24 mouse cellular contexts compared by ENCODE assay signal in genomic region chr6:146670956-146671855, GRCm38 (mm10). TPM values are rescaled to one million over a fixed set of nuclear protein-coding genes. Genes with fewer than 3 reads are reported as not detected.
DNase-seq lines count a peak whose midpoint lies in the region; ATAC-seq lines count a peak whose summit lies in the region.
"Had no signal": no experiment of that assay in that cellular context is flagged by ENCODE, and none has a peak within 500 bp of the region (broad histone marks: within the 10 kb centered on the region; RNA-seq: fewer than 3 reads in every experiment).

No protein-coding gene starts in this region.

- H3K27me3 ChIP-seq in heart, embryonic 14.5 days (ENCODE audit: control insufficient read depth, insufficient read depth, low read length), result no peaks in the 10 kb centered on the region
- H3K27me3 ChIP-seq in forebrain, embryonic 10.5 days (ENCODE audit: poor library complexity, severe bottlenecking), result no peaks in the 10 kb centered on the region
- H3K27me3 ChIP-seq: forebrain, embryonic 13.5 days; hindbrain, embryonic 12.5 days; limb, embryonic 15.5 days; liver, embryonic 15.5 days; midbrain, embryonic 13.5 days; neural tube, embryonic 12.5 days had no signal

- H3K9ac ChIP-seq in heart, embryonic 14.5 days (ENCODE audit: low read length), result peak overlapping the region; percentile 45; the same call in 1 of the 2 replicates
- H3K9ac ChIP-seq: forebrain, embryonic 13.5 days; hindbrain, embryonic 12.5 days; limb, embryonic 15.5 days; liver, embryonic 15.5 days; midbrain, embryonic 13.5 days; neural tube, embryonic 12.5 days had no signal

- ATAC-seq in frontal cortex, adult (ENCODE audit: low TSS enrichment), result peak; percentile 23; the same call in 1 of the 2 replicates
- no peak for ATAC-seq in heart, embryonic 14.5 days (ENCODE audit: insufficient number of reproducible peaks, insufficient read depth, low FRiP score, low read depth)
- no peak for ATAC-seq in erythroblast, adult 5-6 weeks (replicated peaks; ENCODE audit: low FRiP score, poor library complexity, severe bottlenecking)
- ATAC-seq: CD4-positive, CD25-positive, alpha-beta regulatory T cell, adult 4 months; forebrain, embryonic 13.5 days; inflammation-experienced regulatory T-cells, adult 6 months; midbrain, embryonic 13.5 days had no signal

- no peaks in the 10 kb centered on the region for H3K36me3 ChIP-seq in heart, embryonic 14.5 days (ENCODE audit: control insufficient read depth, insufficient read depth, low read length)
- H3K36me3 ChIP-seq in forebrain, embryonic 10.5 days (replicated peaks), result no peaks in the 10 kb centered on the region
- H3K36me3 ChIP-seq: hindbrain, embryonic 12.5 days; limb, embryonic 15.5 days; liver, embryonic 15.5 days; midbrain, embryonic 13.5 days; neural tube, embryonic 12.5 days had no signal

- no peak overlapping the region for H3K4me3 ChIP-seq in heart, embryonic 14.5 days (ENCODE audit: control insufficient read depth in 1 of 2, insufficient read depth in 1 of 2, low read depth in 1 of 2, low read length in 2 of 2)
- H3K4me3 ChIP-seq in forebrain, embryonic 10.5 days, result no peak overlapping the region
- H3K4me3 ChIP-seq: forebrain, embryonic 13.5 days; hindbrain, embryonic 12.5 days; limb, embryonic 15.5 days; liver, embryonic 15.5 days; midbrain, embryonic 13.5 days; neural tube, embryonic 12.5 days had no signal

- 18% methylated on average over 15 of the region's 15 CpGs for WGBS in heart, embryonic 14.5 days
- WGBS in forebrain, embryonic 10.5 days, result 93% methylated on average over 15 of the region's 15 CpGs

- H3K4me2 ChIP-seq in heart, embryonic 14.5 days (ENCODE audit: low read length), result peak overlapping the region; percentile 48
- H3K4me2 ChIP-seq: forebrain, embryonic 13.5 days; hindbrain, embryonic 12.5 days; limb, embryonic 15.5 days; liver, embryonic 15.5 days; midbrain, embryonic 13.5 days; neural tube, embryonic 12.5 days had no signal

- H3K27ac ChIP-seq in heart, embryonic 14.5 days (replicated peaks in 1 of 2; ENCODE audit: control insufficient read depth in 1 of 2, insufficient read depth in 1 of 2, low read depth in 2 of 2, low read length in 2 of 2), result peak overlapping the region; percentile 79 to 88
- no peak overlapping the region for H3K27ac ChIP-seq in forebrain, embryonic 10.5 days
- H3K27ac ChIP-seq: forebrain, embryonic 13.5 days; hindbrain, embryonic 12.5 days; limb, embryonic 15.5 days; liver, embryonic 15.5 days; midbrain, embryonic 13.5 days; neural tube, embryonic 12.5 days had no signal

- peaks cover 7% of the 10 kb centered on the region; the same call in 1 of the 2 replicates for H3K9me3 ChIP-seq in heart, embryonic 14.5 days (ENCODE audit: control insufficient read depth, low read length)
- peaks cover 5% of the 10 kb centered on the region; the same call in 1 of the 2 replicates for H3K9me3 ChIP-seq in forebrain, embryonic 10.5 days
- H3K9me3 ChIP-seq: hindbrain, embryonic 12.5 days; limb, embryonic 15.5 days; liver, embryonic 15.5 days; midbrain, embryonic 13.5 days; neural tube, embryonic 12.5 days had no signal

- DNase-seq in frontal cortex, adult 2 months (ENCODE audit: extremely low spot score in 1 of 2, low spot score in 1 of 2), result no peak
- no peak for DNase-seq in heart, adult 9 months (ENCODE audit: low spot score in 2 of 2)
- DNase-seq in 416B (ENCODE audit: low read depth), result peak; percentile 51
- peak; percentile 29 for DNase-seq in heart, postnatal 4 days
- no peak for DNase-seq in forebrain, embryonic 10.5 days (ENCODE audit: extremely low spot score, low spot score)
- DNase-seq: adrenal gland, postnatal 25 days; cerebellum, adult 11-12 months; cerebellum, postnatal 36 days; gastrocnemius, postnatal 36 days; kidney, adult 9 months; kidney, postnatal 25 days; right cerebral cortex, adult 18-20 months; thymus, postnatal 36 days had no signal

- H3K4me1 ChIP-seq in heart, embryonic 14.5 days (ENCODE audit: control insufficient read depth in 2 of 2, insufficient read depth in 2 of 2, low read length in 2 of 2), result peaks cover 34 to 56% of the 10 kb centered on the region in 2 experiments
- H3K4me1 ChIP-seq in forebrain, embryonic 10.5 days, result no peaks in the 10 kb centered on the region
- H3K4me1 ChIP-seq: forebrain, embryonic 13.5 days; hindbrain, embryonic 12.5 days; limb, embryonic 15.5 days; liver, embryonic 15.5 days; midbrain, embryonic 13.5 days; neural tube, embryonic 12.5 days had no signal

RNA-seq across cellular contexts. Expression of gene Tm7sf3, which starts 28.6 kb away (rescaled TPM):
- polyA plus RNA-seq in frontal cortex, adult 2 months (2012; rRNA removed), result 27.6 and 29.3 TPM in 2 replicates
- polyA plus RNA-seq in heart, embryonic 14.5 days (2014; fragmentation: Nextera tagmentation; extraction: Ambion mirVana), result 43.2 and 44.7 TPM in 2 replicates
- 10 to 100 TPM; 25.4 to 25.5 TPM for total RNA-seq in heart, postnatal 4 days (2021)
- total RNA-seq in erythroblast, adult 5-6 weeks (2015; ENCODE audit: low replicate concordance), result 18.6 and 27.8 TPM in 2 replicates
- 33.0 TPM in 2 replicates for total RNA-seq in erythroblast, adult 5-6 weeks (2017; ENCODE audit: low replicate concordance)
- 25.7 and 28.0 TPM in 2 replicates for polyA plus RNA-seq in forebrain, embryonic 10.5 days (2016; fragmentation: Nextera tagmentation; extraction: Ambion mirVana)

RNA-seq across cellular contexts. Expression of gene Med21, which starts 28.9 kb away (rescaled TPM):
- 65.5 and 68.3 TPM in 2 replicates for polyA plus RNA-seq in frontal cortex, adult 2 months (2012; rRNA removed)
- polyA plus RNA-seq in heart, embryonic 14.5 days (2014; fragmentation: Nextera tagmentation; extraction: Ambion mirVana), result 153 and 156 TPM in 2 replicates
- 10 to 100 TPM; 64.0 to 67.8 TPM for total RNA-seq in heart, postnatal 4 days (2021)
- total RNA-seq in erythroblast, adult 5-6 weeks (2015; ENCODE audit: low replicate concordance), result 59.4 and 67.9 TPM in 2 replicates
- 55.9 and 96.7 TPM in 2 replicates for total RNA-seq in erythroblast, adult 5-6 weeks (2017; ENCODE audit: low replicate concordance)
- polyA plus RNA-seq in forebrain, embryonic 10.5 days (2016; fragmentation: Nextera tagmentation; extraction: Ambion mirVana), result 128 and 133 TPM in 2 replicates

RNA-seq across cellular contexts. Expression of gene Stk38l, which starts 53.6 kb away (rescaled TPM):
- polyA plus RNA-seq in frontal cortex, adult 2 months (2012; rRNA removed), result 17.8 and 18.3 TPM in 2 replicates
- polyA plus RNA-seq in heart, embryonic 14.5 days (2014; fragmentation: Nextera tagmentation; extraction: Ambion mirVana), result 43.1 and 43.2 TPM in 2 replicates
- total RNA-seq in heart, postnatal 4 days (2021), result 10 to 100 TPM; 25.4 to 29.1 TPM
- total RNA-seq in erythroblast, adult 5-6 weeks (2015; ENCODE audit: low replicate concordance), result 0.58 and 1.0 TPM in 2 replicates
- total RNA-seq in erythroblast, adult 5-6 weeks (2017; ENCODE audit: low replicate concordance), result 1.4 and 6.8 TPM in 2 replicates
- polyA plus RNA-seq in forebrain, embryonic 10.5 days (2016; fragmentation: Nextera tagmentation; extraction: Ambion mirVana), result 21.2 and 22.1 TPM in 2 replicates

Comparison
In these comparisons a context has a peak if more than half of its experiments do, and no peak if none do; other contexts are left out.
1. DNase-seq: peak in 416B (single experiment) and heart, postnatal 4 days (single experiment); none in frontal cortex, adult 2 months (0 of 2), heart, adult 9 months (0 of 2) and forebrain, embryonic 10.5 days (single experiment).